18 mouse cellular contexts compared by ENCODE assay signal in genomic region chr9:108069529-108069928, GRCm38 (mm10). TPM values are rescaled to one million over a fixed set of nuclear protein-coding genes. Genes with fewer than 3 reads are reported as not detected.
DNase-seq lines count a peak whose midpoint lies in the region; ATAC-seq and TF ChIP-seq lines count a peak whose summit lies in the region.
"Had no signal": no experiment of that assay in that cellular context is flagged by ENCODE, and none has a peak within 500 bp of the region (broad histone marks: within the 10 kb centered on the region; RNA-seq: fewer than 3 reads in every experiment).

No protein-coding gene starts in this region.

- H3K36me3 ChIP-seq in heart, postnatal 0 days (replicated peaks; ENCODE audit: control insufficient read depth, insufficient read depth, low read length): peaks cover 28% of the 10 kb centered on the region
- H3K36me3 ChIP-seq in heart, adult 2 months (ENCODE audit: control insufficient read depth, insufficient read depth, low read length): no peaks in the 10 kb centered on the region

- no peak for TF ChIP-seq EP300 in heart, postnatal 0 days (IDR thresholded peaks at IDR 0.05; ENCODE audit: low read depth)
- TF ChIP-seq EP300 in heart, adult 2 months (IDR thresholded peaks at IDR 0.05; ENCODE audit: insufficient read depth, low read depth, low read length): no peak

- H3K4me2 ChIP-seq in heart, postnatal 0 days (ENCODE audit: low read depth, low read length): no peak overlapping the region
- H3K4me2 ChIP-seq: embryonic facial prominence, embryonic 13.5 days; embryonic facial prominence, embryonic 15.5 days; forebrain, embryonic 12.5 days had no signal

- 0 out of 2 replicates have a peak overlapping the region, but pooled peaks have one; percentile 15 for H3K9ac ChIP-seq in heart, postnatal 0 days (replicated peaks; ENCODE audit: low read depth, low read length)
- H3K9ac ChIP-seq in heart, adult 2 months (ENCODE audit: low read depth, low read length): no peak overlapping the region
- H3K9ac ChIP-seq: embryonic facial prominence, embryonic 13.5 days; embryonic facial prominence, embryonic 15.5 days; forebrain, embryonic 12.5 days had no signal

- WGBS in cerebellum, adult 2 months: 41% methylated on average over 7 of the region's 7 CpGs
- 58% methylated on average over 7 of the region's 7 CpGs for WGBS in heart, postnatal 0 days
- WGBS in heart, adult 2 months: 54% methylated on average over 7 of the region's 7 CpGs

- peak overlapping the region; percentile 51 for H3K27ac ChIP-seq in cerebellum, adult 2 months (ENCODE audit: insufficient read depth, low read length)
- 0 out of 2 replicates have a peak overlapping the region, but pooled peaks have one; percentile 4 for H3K27ac ChIP-seq in heart, postnatal 0 days (ENCODE audit: low read depth)
- H3K27ac ChIP-seq in heart, adult 2 months: no peak overlapping the region
- H3K27ac ChIP-seq: embryonic facial prominence, embryonic 13.5 days; embryonic facial prominence, embryonic 15.5 days; forebrain, embryonic 10.5 days; forebrain, embryonic 12.5 days had no signal

- TF ChIP-seq CTCF in cerebellum, adult 2 months (IDR thresholded peaks at IDR 0.05; ENCODE audit: borderline replicate concordance, insufficient read depth, low read depth, low read length): no peak
- no peak for TF ChIP-seq CTCF in heart, postnatal 0 days (IDR thresholded peaks at IDR 0.05; ENCODE audit: low read depth)
- TF ChIP-seq CTCF in heart, adult 2 months (IDR thresholded peaks at IDR 0.05): no peak

- intact Hi-C loops in heart, adult 2 months (cut with DNase I): loop anchor here (10.0 kb wide), 1 partner anchor 295 kb away; the partner anchor contains the start of gene Rbm5

- TF ChIP-seq POLR2A in cerebellum, adult 2 months (IDR thresholded peaks at IDR 0.05; ENCODE audit: borderline replicate concordance, insufficient read depth, low read length): no peak
- no peak for TF ChIP-seq POLR2A in heart, adult 2 months (IDR thresholded peaks at IDR 0.05; ENCODE audit: insufficient read depth, low read depth, low read length)

- DNase-seq in cerebellum, adult 2 months: no peak
- no peak for DNase-seq in cerebellum, postnatal 10 days
- no peak for DNase-seq in heart, postnatal 0 days (ENCODE audit: low spot score)
- DNase-seq in heart, adult 2 months: no peak
- DNase-seq: adrenal gland, adult 2 months; adrenal gland, postnatal 10 days; adrenal gland, postnatal 25 days; cerebellum, adult 11 months; cerebellum, adult 9-10 months; embryo, embryonic 11 days had no signal

- H3K4me1 ChIP-seq in cerebellum, adult 2 months (ENCODE audit: control insufficient read depth, insufficient read depth, low read length): peaks cover 65% of the 10 kb centered on the region
- peaks cover 16% of the 10 kb centered on the region for H3K4me1 ChIP-seq in heart, postnatal 0 days (ENCODE audit: control insufficient read depth, insufficient read depth)
- peaks cover 1% of the 10 kb centered on the region for H3K4me1 ChIP-seq in heart, adult 2 months (ENCODE audit: control insufficient read depth, insufficient read depth, low read length)
- H3K4me1 ChIP-seq: embryonic facial prominence, embryonic 15.5 days; forebrain, embryonic 12.5 days had no signal

- no peaks in the 10 kb centered on the region for H3K27me3 ChIP-seq in cerebellum, adult 2 months (ENCODE audit: control insufficient read depth, insufficient read depth, low read length)
- no peaks in the 10 kb centered on the region for H3K27me3 ChIP-seq in heart, postnatal 0 days (ENCODE audit: control insufficient read depth, insufficient read depth, low read length)
- no peaks in the 10 kb centered on the region for H3K27me3 ChIP-seq in heart, adult 2 months (ENCODE audit: control insufficient read depth, insufficient read depth, low read length)
- H3K27me3 ChIP-seq: embryonic facial prominence, embryonic 13.5 days; embryonic facial prominence, embryonic 15.5 days; forebrain, embryonic 12.5 days had no signal

- ATAC-seq in heart, postnatal 0 days (ENCODE audit: insufficient read depth, low read depth): no peak
- ATAC-seq: forebrain, embryonic 14.5 days; forebrain, embryonic 16.5 days had no signal

- H3K4me3 ChIP-seq in cerebellum, adult 2 months (replicated peaks; ENCODE audit: insufficient read depth, low read depth, low read length): no peak overlapping the region
- no peak overlapping the region for H3K4me3 ChIP-seq in heart, postnatal 0 days (ENCODE audit: low read depth, low read length)
- H3K4me3 ChIP-seq in heart, adult 2 months: no peak overlapping the region
- H3K4me3 ChIP-seq: embryonic facial prominence, embryonic 13.5 days; embryonic facial prominence, embryonic 15.5 days; erythroblast, embryonic 14.5 days; forebrain, embryonic 10.5 days; forebrain, embryonic 12.5 days had no signal

- no peaks in the 10 kb centered on the region for H3K79me2 ChIP-seq in heart, adult 2 months (replicated peaks; ENCODE audit: control insufficient read depth, insufficient read depth, low read length)

- H3K9me3 ChIP-seq in heart, postnatal 0 days (replicated peaks; ENCODE audit: control insufficient read depth, low read length): no peaks in the 10 kb centered on the region
- H3K9me3 ChIP-seq: embryonic facial prominence, embryonic 13.5 days; embryonic facial prominence, embryonic 15.5 days; forebrain, embryonic 10.5 days; forebrain, embryonic 12.5 days had no signal

RNA-seq across cellular contexts. Expression of gene Mst1, which starts 10.7 kb away (rescaled TPM):
- 0.13 TPM in 1 of 2 replicates, not detected in the other for polyA plus RNA-seq in cerebellum, adult 2 months (2012; rRNA removed)
- total RNA-seq in heart, postnatal 0 days (2014; rRNA removed; ENCODE audit: low replicate concordance): not detected in 2 replicates
- 0.07 TPM in 1 of 2 replicates, not detected in the other for polyA plus RNA-seq in heart, postnatal 0 days (2015; fragmentation: Nextera tagmentation; extraction: Ambion mirVana)
- not detected for total RNA-seq in heart, adult 2 months (2021)
- 0.59 TPM in 1 of 2 replicates, not detected in the other for polyA plus RNA-seq in heart, adult 2 months (2012; rRNA removed)
- total RNA-seq: common myeloid progenitor, adult 5-6 weeks had no signal
- polyA plus RNA-seq: forebrain, embryonic 14.5 days; forebrain, embryonic 16.5 days had no signal

RNA-seq across cellular contexts. Expression of gene Rnf123, which starts 13.6 kb away (rescaled TPM):
- 184 and 213 TPM in 2 replicates for polyA plus RNA-seq in cerebellum, adult 2 months (2012; rRNA removed)
- total RNA-seq in heart, postnatal 0 days (2014; rRNA removed; ENCODE audit: low replicate concordance): 40.5 and 60.2 TPM in 2 replicates
- polyA plus RNA-seq in heart, postnatal 0 days (2015; fragmentation: Nextera tagmentation; extraction: Ambion mirVana): 24.6 and 32.9 TPM in 2 replicates
- 10 to 100 TPM; 79.3 to 86.7 TPM for total RNA-seq in heart, adult 2 months (2021)
- 114 and 126 TPM in 2 replicates for polyA plus RNA-seq in heart, adult 2 months (2012; rRNA removed)

RNA-seq across cellular contexts. Expression of gene Amigo3, which starts 16.6 kb away (rescaled TPM):
- 2.7 TPM in 2 replicates for polyA plus RNA-seq in cerebellum, adult 2 months (2012; rRNA removed)
- total RNA-seq in heart, postnatal 0 days (2014; rRNA removed; ENCODE audit: low replicate concordance): 1.4 and 7.6 TPM in 2 replicates
- 1.4 and 1.6 TPM in 2 replicates for polyA plus RNA-seq in heart, postnatal 0 days (2015; fragmentation: Nextera tagmentation; extraction: Ambion mirVana)
- total RNA-seq in heart, adult 2 months (2021): 1 to 10 TPM; 1.5 to 2.0 TPM
- polyA plus RNA-seq in heart, adult 2 months (2012; rRNA removed): 3.1 and 5.1 TPM in 2 replicates

RNA-seq across cellular contexts. Expression of gene Gmppb, which starts 20.5 kb away (rescaled TPM):
- polyA plus RNA-seq in cerebellum, adult 2 months (2012; rRNA removed): 16.5 and 28.7 TPM in 2 replicates
- 13.1 and 18.1 TPM in 2 replicates for total RNA-seq in heart, postnatal 0 days (2014; rRNA removed; ENCODE audit: low replicate concordance)
- polyA plus RNA-seq in heart, postnatal 0 days (2015; fragmentation: Nextera tagmentation; extraction: Ambion mirVana): 15.7 and 17.2 TPM in 2 replicates
- 10 to 100 TPM; 10.1 to 10.2 TPM for total RNA-seq in heart, adult 2 months (2021)
- 9.6 and 11.2 TPM in 2 replicates for polyA plus RNA-seq in heart, adult 2 months (2012; rRNA removed)

RNA-seq across cellular contexts. Expression of gene Apeh, which starts 24.9 kb away (rescaled TPM):
- polyA plus RNA-seq in cerebellum, adult 2 months (2012; rRNA removed): 69.6 and 83.5 TPM in 2 replicates
- total RNA-seq in heart, postnatal 0 days (2014; rRNA removed; ENCODE audit: low replicate concordance): 36.5 and 43.5 TPM in 2 replicates
- 32.8 TPM in 2 replicates for polyA plus RNA-seq in heart, postnatal 0 days (2015; fragmentation: Nextera tagmentation; extraction: Ambion mirVana)
- 10 to 100 TPM; 37.6 to 39.3 TPM for total RNA-seq in heart, adult 2 months (2021)
- polyA plus RNA-seq in heart, adult 2 months (2012; rRNA removed): 58.0 and 92.7 TPM in 2 replicates
